Mouse (Mus musculus) neural tube, embryonic 14.5 days (tissue): ENCODE results near the gene Mpst. TPM values are rescaled to one million over a fixed set of nuclear protein-coding genes. Genes with fewer than 3 reads are reported as not detected.

Source experiments
- ATAC-seq: fragments of 200-750 bp; cut with Nextera tagmentation; 2 replicates; pipeline ENCODE4 v1.8.0; 2017; ENCODE audit warnings: low read depth, mild to moderate bottlenecking, moderate TSS enrichment, moderate library complexity
- H3K27ac ChIP-seq: fragments of 300-500 bp; sonication (generic); 2 replicates; pipeline ENCODE4 v1.5.1; 2014; ENCODE audit warnings: low read depth, mild to moderate bottlenecking, control low read depth, low read length, moderate library complexity, mixed read lengths
- H3K27me3 ChIP-seq: fragments of 300-500 bp; sonication (generic); 2 replicates; pipeline ENCODE4 v1.6.1; 2014; ENCODE audit warnings: low read length; ENCODE audit not compliant: control insufficient read depth, insufficient read depth
- H3K36me3 ChIP-seq: fragments of 300-500 bp; sonication (generic); 2 replicates; pipeline ENCODE4 v1.6.1; 2014; ENCODE audit warnings: low read length, mixed read lengths; ENCODE audit not compliant: control insufficient read depth, insufficient read depth
- H3K4me1 ChIP-seq: fragments of 300-500 bp; sonication (generic); 2 replicates; pipeline ENCODE4 v1.6.1; 2014; ENCODE audit warnings: low read length; ENCODE audit not compliant: control insufficient read depth, insufficient read depth
- H3K4me2 ChIP-seq: fragments of 300-500 bp; sonication (generic); 2 replicates; pipeline ENCODE4 v1.6.1; 2014; ENCODE audit warnings: mild to moderate bottlenecking, low read depth, low read length, control low read depth
- H3K4me3 ChIP-seq: fragments of 300-500 bp; sonication (generic); 2 replicates; pipeline ENCODE4 v1.5.1; 2014; ENCODE audit warnings: low read depth, low read length, control low read depth, mixed read lengths
- H3K9ac ChIP-seq: fragments of 300-500 bp; sonication (generic); replicated peaks from 2 replicates; pipeline ENCODE4 v1.6.1; 2014; ENCODE audit warnings: low read depth, mild to moderate bottlenecking, control low read depth, low read length, mixed read lengths
- H3K9me3 ChIP-seq: fragments of 300-500 bp; sonication (generic); 2 replicates; pipeline ENCODE4 v1.6.1; 2016; ENCODE audit warnings: low read length; ENCODE audit not compliant: control insufficient read depth
- WGBS: fragments of 180-500 bp; shearing (Covaris S2); extraction: QIAGEN DNeasy Blood & Tissue Kit; methylation state at CpG from one replicate; pipeline ENCODE4 v1.1.7; 2014; 5-methylcytosine and 5-hydroxymethylcytosine counted together
- polyA plus RNA-seq: library from polyadenylated mRNA; unstranded; fragments of >200 nt; fragmentation: Nextera tagmentation; extraction: Ambion mirVana; gene quantifications from 2 replicates; pipeline ENCODE4 v1.2.1, GENCODE M21; 2014

Gene Mpst
- polyA plus RNA-seq, 1 experiment from 2014 or later, result 4.2 TPM

DNA sequence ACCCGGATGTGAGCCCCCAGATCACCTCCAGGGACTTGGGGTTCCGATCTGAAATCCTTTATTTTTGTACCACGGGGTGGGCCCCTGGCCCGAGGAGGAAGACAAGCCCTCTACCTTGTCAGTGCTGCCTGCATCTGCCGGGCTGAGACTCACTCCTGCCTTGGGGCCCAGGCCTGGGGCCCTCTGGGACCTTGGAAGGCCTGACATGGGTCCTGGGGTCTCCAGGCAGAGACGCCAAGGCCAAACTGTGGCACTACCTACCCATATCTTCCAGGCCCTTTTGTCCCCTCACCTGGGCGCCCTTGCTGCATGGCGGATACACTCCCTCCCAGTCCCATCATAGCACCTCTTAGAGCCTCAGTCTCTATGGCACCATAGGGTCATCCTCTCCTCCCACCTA is 32.3 kb downstream of the Mpst start:
- peaks cover 16% of the 10 kb centered on the region for H3K4me1 ChIP-seq
- WGBS, result 46% methylated on average over 8 of the region's 8 CpGs

DNA sequence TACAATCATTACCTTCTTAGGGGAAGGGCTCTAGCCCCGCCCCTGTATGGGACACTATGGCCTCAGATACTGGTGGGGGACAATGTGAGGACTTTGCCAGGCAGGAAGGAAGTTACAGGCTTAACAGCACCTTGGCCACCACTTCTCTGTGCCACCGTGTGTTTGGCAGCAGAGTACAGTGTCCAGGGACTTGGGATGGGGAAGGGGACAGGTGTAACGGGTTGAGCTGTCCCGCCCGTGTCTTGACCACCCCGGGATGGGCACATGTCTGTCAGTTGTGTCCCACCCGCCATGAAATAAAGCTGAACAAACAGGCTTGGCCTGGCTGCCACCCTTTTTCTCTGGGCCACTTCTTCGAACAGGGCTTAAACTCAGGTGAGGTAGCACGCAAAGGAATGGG is 32.8 kb downstream of the Mpst start:
- H3K4me1 ChIP-seq, result peaks cover 16% of the 10 kb centered on the region
- H3K4me2 ChIP-seq, result no peak overlapping the region
- WGBS, result 73% methylated on average over 9 of the region's 9 CpGs
- H3K4me3 ChIP-seq, result no peak overlapping the region
- no peaks in the 10 kb centered on the region for H3K9me3 ChIP-seq
- H3K9ac ChIP-seq, result no peak overlapping the region
- ATAC-seq, result no peak
- peaks cover 5% of the 10 kb centered on the region; the same call in 1 of the 2 replicates for H3K36me3 ChIP-seq
- H3K27ac ChIP-seq, result no peak overlapping the region
- H3K27me3 ChIP-seq, result no peaks in the 10 kb centered on the region

More for the DNA sequence above, 32.3 kb downstream of the Mpst start:
- Histone ChIP-seq H3K27ac (no peak overlapping the region), H3K4me3 (no peak overlapping the region), H3K27me3 (no peaks in the 10 kb centered on the region), H3K9me3 (no peaks in the 10 kb centered on the region), H3K36me3 (peaks cover 10% of the 10 kb centered on the region), H3K9ac (no peak overlapping the region), H3K4me2 (no peak overlapping the region)
- no peak for ATAC-seq

DNA sequence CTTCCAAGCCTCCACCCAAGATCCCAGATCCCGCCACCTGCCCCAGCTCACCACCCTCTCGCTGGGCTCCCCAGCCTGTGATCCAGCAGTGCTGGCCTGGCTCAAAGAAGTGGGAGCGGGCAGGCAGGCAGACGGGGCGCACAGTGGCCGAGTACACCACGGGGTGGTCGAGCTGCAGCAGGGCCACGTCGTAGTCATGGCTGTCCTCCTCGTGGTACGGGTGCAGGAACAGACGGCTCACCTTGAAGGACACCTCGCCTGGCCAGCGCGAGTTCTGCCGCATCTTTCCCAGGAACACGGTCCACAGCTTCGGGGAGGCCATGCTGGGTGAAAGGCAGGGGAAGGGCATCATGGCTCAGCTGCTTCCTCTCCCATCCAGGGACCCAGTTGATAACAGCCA is 36.0 kb downstream of the Mpst start:
- peaks cover 6% of the 10 kb centered on the region; the same call in 1 of the 2 replicates for H3K4me1 ChIP-seq
- H3K27me3 ChIP-seq, result no peaks in the 10 kb centered on the region
- H3K4me3 ChIP-seq, result no peak overlapping the region
- WGBS, result 89% methylated on average over 19 of the region's 19 CpGs
- H3K9me3 ChIP-seq, result no peaks in the 10 kb centered on the region
- ATAC-seq, result no peak
- no peak overlapping the region for H3K27ac ChIP-seq
- H3K9ac ChIP-seq, result no peak overlapping the region
- H3K36me3 ChIP-seq, result no peaks in the 10 kb centered on the region
- H3K4me2 ChIP-seq, result no peak overlapping the region

DNA sequence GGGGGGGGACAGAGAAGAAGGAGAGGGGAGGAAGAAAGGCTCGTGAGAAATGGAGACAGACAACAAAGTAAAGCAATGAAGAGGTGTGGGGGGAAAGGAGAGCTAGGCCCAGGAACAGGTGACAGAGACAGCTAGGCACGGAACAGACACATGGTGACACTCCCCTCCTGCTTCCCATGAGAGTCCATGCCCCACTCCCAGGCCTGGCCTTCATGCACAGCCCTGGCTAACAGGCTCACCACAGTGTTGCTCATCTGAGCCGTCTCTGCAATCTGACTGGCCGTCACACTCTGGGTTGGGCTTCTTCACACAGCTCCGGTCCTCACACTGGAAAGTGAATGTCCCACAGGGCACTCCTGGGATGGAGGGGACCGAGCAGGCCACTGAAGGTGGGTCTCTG is 37.6 kb downstream of the Mpst start:
- WGBS, result 55% methylated on average over 6 of the region's 6 CpGs
- no peaks in the 10 kb centered on the region for H3K27me3 ChIP-seq
- H3K9ac ChIP-seq, result no peak overlapping the region
- no peak overlapping the region for H3K4me3 ChIP-seq
- no peaks in the 10 kb centered on the region for H3K36me3 ChIP-seq
- H3K27ac ChIP-seq, result no peak overlapping the region
- no peak overlapping the region for H3K4me2 ChIP-seq
- 0 out of 2 replicates have a peak, but pooled peaks cover 2% of the 10 kb centered on the region for H3K4me1 ChIP-seq
- H3K9me3 ChIP-seq, result no peaks in the 10 kb centered on the region
- no peak for ATAC-seq

DNA sequence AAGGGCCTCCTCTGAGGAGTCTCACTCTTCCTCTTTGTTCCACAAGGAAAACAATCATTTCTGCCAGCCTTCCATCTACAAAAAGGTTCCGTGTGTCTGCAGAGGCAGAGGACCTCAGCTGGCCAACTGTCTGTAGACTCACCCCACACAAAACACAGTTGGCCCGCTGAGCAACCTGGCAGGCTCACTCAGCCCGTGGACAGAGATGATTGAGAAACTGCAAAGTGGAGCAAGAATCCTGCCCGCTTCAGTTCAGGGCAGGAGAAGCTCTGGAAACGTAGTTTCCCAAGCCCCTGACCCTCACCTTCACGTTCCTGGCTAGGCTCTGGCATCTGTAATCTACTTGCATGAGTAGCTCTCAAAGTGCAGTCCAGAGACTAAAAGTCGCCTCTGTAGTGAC is 40.9 kb downstream of the Mpst start:
- Histone ChIP-seq H3K4me1 (0 out of 2 replicates have a peak, but pooled peaks cover 2% of the 10 kb centered on the region), H3K27ac (no peak overlapping the region), H3K9ac (no peak overlapping the region), H3K9me3 (no peaks in the 10 kb centered on the region), H3K4me3 (no peak overlapping the region), H3K36me3 (no peaks in the 10 kb centered on the region), H3K27me3 (no peaks in the 10 kb centered on the region), H3K4me2 (no peak overlapping the region)
- no peak for ATAC-seq
- WGBS, result 51% methylated on average over 7 of the region's 7 CpGs

DNA sequence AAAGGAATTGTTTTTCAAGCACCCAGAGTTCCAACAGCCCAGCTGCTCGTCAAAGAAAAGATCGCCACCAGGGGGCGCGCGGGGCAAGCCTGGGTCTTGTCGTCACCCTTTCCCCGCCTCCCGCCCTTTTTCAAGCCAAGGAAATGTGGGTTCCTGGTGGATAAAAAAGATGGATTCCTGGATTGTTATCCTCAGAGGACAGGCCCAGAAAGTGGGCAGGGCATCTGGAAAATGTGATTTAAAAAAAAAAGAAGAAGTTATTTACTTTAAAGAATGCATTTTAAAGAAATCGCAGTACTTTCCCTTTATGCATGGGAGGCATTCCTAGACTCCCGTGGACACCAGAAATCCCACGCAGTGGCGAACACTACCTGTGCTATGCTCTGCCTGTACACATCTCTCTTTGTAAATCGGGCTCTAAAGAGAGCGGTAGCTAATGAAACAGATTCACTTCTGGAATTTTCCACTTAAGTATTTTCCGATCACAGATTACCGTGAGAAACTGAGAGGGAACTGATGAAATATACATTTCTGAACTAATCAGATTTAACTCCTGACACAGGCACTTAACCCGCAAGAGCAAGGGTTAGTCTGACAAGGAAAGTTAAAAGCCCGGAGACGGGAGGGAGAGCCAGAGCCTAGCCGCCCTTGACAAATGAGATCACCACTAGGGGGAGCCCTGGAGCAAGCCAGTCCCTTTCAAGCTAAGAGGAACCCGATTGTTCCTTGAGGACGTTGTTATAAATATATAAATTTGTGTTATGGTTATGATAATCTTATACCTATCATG is 41.7 kb downstream of the Mpst start:
- peak overlapping the region; percentile 24 for H3K4me3 ChIP-seq
- H3K4me2 ChIP-seq, result peak overlapping the region; percentile 64
- no peaks in the 10 kb centered on the region for H3K9me3 ChIP-seq
- H3K36me3 ChIP-seq, result no peaks in the 10 kb centered on the region
- H3K27me3 ChIP-seq, result no peaks in the 10 kb centered on the region
- under 1% methylated on average over 22 of the region's 22 CpGs for WGBS
- peak overlapping the region; percentile 62 for H3K27ac ChIP-seq
- H3K9ac ChIP-seq, result peak overlapping the region; percentile 41; the same call in 1 of the 2 replicates
- 0 out of 2 replicates have a peak, but pooled peaks cover 2% of the 10 kb centered on the region for H3K4me1 ChIP-seq
- peak; percentile 50; the same call in 1 of the 2 replicates for ATAC-seq

DNA sequence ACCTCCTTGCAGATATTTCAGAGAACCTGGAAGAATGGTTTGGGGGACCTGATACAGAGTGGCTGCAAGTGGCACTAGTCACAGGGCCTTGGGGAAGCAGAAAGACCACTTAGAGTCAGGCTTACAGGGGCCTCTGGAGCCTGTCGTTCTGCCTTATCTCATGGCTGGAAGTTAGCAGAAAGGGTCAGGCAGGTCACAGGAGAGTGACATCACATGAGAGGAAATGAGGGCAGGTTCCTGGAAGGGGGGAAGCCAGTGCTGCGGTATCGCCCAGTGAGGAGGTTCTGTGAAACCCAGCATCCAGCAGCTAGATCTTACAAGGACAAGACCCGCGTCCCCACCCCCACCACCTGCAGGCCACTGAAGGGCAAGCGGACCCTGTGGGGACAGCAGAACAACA is 42.9 kb downstream of the Mpst start:
- no peak overlapping the region for H3K27ac ChIP-seq
- ATAC-seq, result no peak
- no peaks in the 10 kb centered on the region for H3K36me3 ChIP-seq
- no peak overlapping the region for H3K9ac ChIP-seq
- no peaks in the 10 kb centered on the region for H3K27me3 ChIP-seq
- H3K4me2 ChIP-seq, result no peak overlapping the region
- H3K4me1 ChIP-seq, result 0 out of 2 replicates have a peak, but pooled peaks cover 2% of the 10 kb centered on the region
- H3K4me3 ChIP-seq, result no peak overlapping the region
- H3K9me3 ChIP-seq, result no peaks in the 10 kb centered on the region
- 78% methylated on average over 6 of the region's 6 CpGs for WGBS

DNA sequence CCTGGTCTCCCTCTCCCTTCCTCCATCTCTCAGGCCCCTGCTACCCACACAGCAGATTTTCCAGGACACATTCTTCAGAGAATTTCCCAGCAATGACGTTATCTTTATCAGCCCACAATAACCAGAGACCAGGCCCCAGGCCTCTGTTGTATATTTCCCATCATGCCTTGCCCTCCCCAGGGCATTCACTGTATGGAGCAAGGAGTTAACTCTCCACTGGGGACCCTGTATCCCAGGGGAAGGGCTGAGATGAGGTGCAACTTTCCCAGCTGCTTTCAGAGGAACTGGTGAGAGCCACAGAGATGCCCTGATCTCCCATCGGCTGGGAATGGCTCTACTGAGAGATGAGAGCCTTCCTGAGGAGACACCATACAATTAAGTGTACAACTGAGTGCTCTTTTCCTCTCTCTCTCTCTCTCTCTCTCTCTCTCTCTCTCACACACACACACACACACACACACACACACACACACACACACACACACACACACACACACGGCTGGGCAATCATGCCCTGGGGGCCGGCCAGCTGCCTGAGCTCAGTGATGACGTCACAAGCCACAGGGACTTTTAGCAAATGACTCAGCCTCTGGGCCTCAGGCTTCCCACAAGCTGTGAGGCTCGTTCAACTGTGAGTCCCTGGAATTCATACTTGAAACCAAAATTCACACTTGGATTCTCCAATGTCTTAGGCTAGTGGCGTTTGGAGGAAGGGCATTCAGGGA is 43.6 kb downstream of the Mpst start:
- WGBS, result 31% methylated on average over 7 of the region's 7 CpGs
- no peaks in the 10 kb centered on the region for H3K9me3 ChIP-seq

DNA sequence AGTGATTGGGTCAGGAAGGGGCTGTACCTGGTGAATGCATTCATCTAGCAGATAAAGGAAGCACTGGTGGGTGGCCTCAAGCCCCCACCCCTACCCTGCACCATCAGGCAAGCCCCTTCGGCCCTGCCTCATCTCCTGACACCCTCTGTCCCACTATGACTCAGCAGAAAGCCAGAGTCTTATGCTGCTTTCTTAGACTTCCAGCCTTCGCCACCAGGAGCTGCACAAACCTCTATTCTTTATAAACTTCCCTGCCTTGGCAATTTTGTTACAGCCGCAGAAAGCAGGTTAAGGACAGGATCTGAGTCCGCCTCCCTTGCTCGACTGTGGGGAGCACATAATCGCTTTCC is 44.2 kb downstream of the Mpst start:
- Histone ChIP-seq H3K27me3 (no peaks in the 10 kb centered on the region), H3K4me3 (no peak overlapping the region), H3K27ac (no peak overlapping the region), H3K4me1 (0 out of 2 replicates have a peak, but pooled peaks cover 2% of the 10 kb centered on the region), H3K36me3 (no peaks in the 10 kb centered on the region), H3K4me2 (no peak overlapping the region), H3K9ac (no peak overlapping the region), H3K9me3 (no peaks in the 10 kb centered on the region)
- WGBS, result 80% methylated on average over 6 of the region's 6 CpGs
- ATAC-seq, result no peak

More for the DNA sequence above, 43.6 kb downstream of the Mpst start:
- 0 out of 2 replicates have a peak, but pooled peaks cover 2% of the 10 kb centered on the region for H3K4me1 ChIP-seq
- no peaks in the 10 kb centered on the region for H3K36me3 ChIP-seq
- no peak for ATAC-seq
- no peak overlapping the region for H3K4me2 ChIP-seq
- no peak overlapping the region for H3K27ac ChIP-seq
- H3K27me3 ChIP-seq, result no peaks in the 10 kb centered on the region
- no peak overlapping the region for H3K4me3 ChIP-seq
- H3K9ac ChIP-seq, result no peak overlapping the region
